Mouse (Mus musculus): ENCODE measurements around the gene Snip1. TPM values are rescaled to one million over a fixed set of nuclear protein-coding genes. Genes with fewer than 3 reads are reported as not detected.

Snip1 gene
- total and polyA plus RNA-seq, 3 experiments: 30.0 to 41.7 (median 36.5) TPM

DNA sequence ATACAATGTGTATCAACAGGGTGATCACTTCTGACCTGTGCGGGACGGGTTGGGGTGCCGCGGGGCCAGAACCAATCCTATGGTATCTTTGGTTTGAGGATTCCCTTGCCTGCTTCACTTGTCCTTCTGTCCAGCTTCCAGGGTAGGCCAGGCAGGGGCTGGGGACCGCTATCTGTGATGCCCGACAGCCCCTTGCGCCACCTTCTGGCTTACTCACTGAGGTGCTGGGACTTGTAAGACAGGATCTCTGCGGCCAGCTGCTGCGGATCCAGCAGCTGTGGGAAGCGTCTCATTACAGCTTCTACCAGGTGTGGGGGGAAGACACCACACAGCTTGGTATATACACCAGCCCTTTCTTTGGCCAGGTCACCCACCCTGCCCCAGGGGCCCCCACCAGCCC is 52.6 kb downstream of the Snip1 start:
- DNase-seq (ENCODE audit: low spot score) (no peak), ATAC-seq (ENCODE audit: extremely low read depth, insufficient number of reproducible peaks, low FRiP score, poor library complexity, severe bottlenecking) (no peak)
- no peaks in the 10 kb centered on the region for H3K27me3 ChIP-seq (ENCODE audit: insufficient read depth, low read length)
- no peaks in the 10 kb centered on the region for H3K9me3 ChIP-seq (replicated peaks)
- H3K36me3 ChIP-seq (replicated peaks): peaks cover 59% of the 10 kb centered on the region
- TF ChIP-seq CTCF (IDR thresholded peaks at IDR 0.05; ENCODE audit: low read depth, low read length) (no peak), POLR2AphosphoS5 (IDR thresholded peaks at IDR 0.05; ENCODE audit: insufficient replicate concordance, low read depth, low read length) (no peak), TAL1 (conservative IDR thresholded peaks at IDR 0.05; ENCODE audit: low read depth, low read length) (no peak), GATA1 (IDR thresholded peaks at IDR 0.05; ENCODE audit: borderline replicate concordance, low read length) (no peak), GATA2 (IDR thresholded peaks at IDR 0.05; ENCODE audit: borderline replicate concordance, low read depth, low read length) (no peak)
- H3K4me1 ChIP-seq (ENCODE audit: insufficient read depth, low read depth, low read length): peaks cover 55% of the 10 kb centered on the region
- H3K4me3 ChIP-seq (ENCODE audit: low read depth, low read length): no peak overlapping the region

- H3K36me3 ChIP-seq (replicated peaks): peaks cover 59% of the 10 kb centered on the region
- H3K4me1 ChIP-seq (ENCODE audit: insufficient read depth, low read depth, low read length): peaks cover 58% of the 10 kb centered on the region
- DNase-seq (ENCODE audit: low spot score): no peak
- H3K4me3 ChIP-seq (ENCODE audit: low read depth, low read length): no peak overlapping the region
- no peak for TF ChIP-seq POLR2AphosphoS5 (IDR thresholded peaks at IDR 0.05; ENCODE audit: insufficient replicate concordance, low read depth, low read length)
- no peak for TF ChIP-seq GATA1 (IDR thresholded peaks at IDR 0.05; ENCODE audit: borderline replicate concordance, low read length)
- TF ChIP-seq TAL1 (conservative IDR thresholded peaks at IDR 0.05; ENCODE audit: low read depth, low read length): no peak
- ATAC-seq (ENCODE audit: extremely low read depth, insufficient number of reproducible peaks, low FRiP score, poor library complexity, severe bottlenecking): no peak
- H3K9me3 ChIP-seq (replicated peaks): no peaks in the 10 kb centered on the region
- H3K27me3 ChIP-seq (ENCODE audit: insufficient read depth, low read length): no peaks in the 10 kb centered on the region
Measured at GRCm38 (mm10) chr4:125119721-125120120, 53.2 kb downstream of the Snip1 start.

DNA sequence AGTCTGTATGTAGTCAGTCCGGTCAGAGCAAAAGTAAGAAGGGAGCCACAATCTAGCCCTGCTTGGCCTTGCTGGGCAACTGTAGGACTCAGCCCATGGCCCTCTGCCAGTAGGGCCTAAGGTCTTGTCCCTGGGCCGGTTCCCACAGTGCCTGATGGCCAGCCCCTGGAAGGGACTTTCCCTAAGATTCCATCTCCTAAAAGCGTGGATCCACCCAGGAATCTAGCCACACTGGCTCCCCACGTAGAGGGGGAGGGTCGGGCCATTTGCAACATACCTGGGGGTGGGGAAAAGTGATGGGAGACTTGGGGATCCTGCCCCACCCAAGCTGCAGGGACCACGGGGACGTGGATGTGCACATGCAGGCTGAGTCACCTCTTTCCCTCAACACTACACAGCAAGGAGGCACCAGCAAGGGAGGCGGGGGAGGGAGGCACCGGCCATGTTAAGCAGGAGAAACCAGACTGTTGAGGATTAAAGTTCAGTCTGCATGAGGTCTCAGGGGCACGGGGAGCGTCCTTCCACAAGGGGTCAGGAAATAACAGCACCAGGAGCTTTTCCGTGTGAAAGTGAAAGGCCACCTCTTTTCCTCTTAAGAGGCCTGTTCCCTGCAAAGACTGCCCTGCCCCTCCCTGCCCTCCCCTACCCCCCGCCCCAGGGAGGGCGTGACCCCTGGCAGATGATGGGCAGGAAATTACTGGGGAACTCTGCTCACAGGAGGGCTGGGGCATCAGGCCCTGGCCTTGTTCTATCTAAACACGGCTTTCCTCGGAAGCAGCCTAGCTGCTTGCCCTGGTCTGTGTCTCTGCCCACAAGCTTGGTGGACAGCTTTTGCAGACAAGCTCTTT is 56.2 kb downstream of the Snip1 start:
- peak; percentile 59 for DNase-seq (ENCODE audit: low spot score)
- peak; percentile 29; the same call in 1 of the 2 replicates for ATAC-seq (ENCODE audit: extremely low read depth, insufficient number of reproducible peaks, low FRiP score, poor library complexity, severe bottlenecking)
- peak overlapping the region; percentile 58; the same call in 1 of the 2 replicates for H3K4me3 ChIP-seq (ENCODE audit: low read depth, low read length)

DNA sequence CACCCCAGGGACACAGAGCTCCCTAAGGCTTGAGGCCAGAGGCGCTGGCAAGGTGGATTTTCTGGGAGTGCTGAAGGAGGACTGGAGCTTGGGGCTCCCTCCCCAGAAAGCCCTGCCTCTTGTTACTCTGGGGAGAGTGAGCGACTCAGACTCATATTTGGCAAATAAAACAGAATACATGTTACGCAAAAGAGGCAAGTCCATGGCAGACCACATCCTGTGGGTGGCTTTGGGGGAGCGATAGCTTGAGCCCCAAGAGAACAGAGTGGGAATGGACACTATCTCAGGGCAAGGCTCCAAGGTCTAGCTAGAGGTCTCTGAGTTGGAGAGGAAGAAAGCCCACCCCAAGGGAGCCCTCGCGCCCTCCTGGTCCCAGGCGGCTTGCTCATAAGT is 56.8 kb downstream of the Snip1 start:
- no peak for DNase-seq (ENCODE audit: low spot score)
- no peaks in the 10 kb centered on the region for H3K9me3 ChIP-seq (replicated peaks)
- no peak for ATAC-seq (ENCODE audit: extremely low read depth, insufficient number of reproducible peaks, low FRiP score, poor library complexity, severe bottlenecking)
- H3K4me3 ChIP-seq (ENCODE audit: low read depth, low read length): no peak overlapping the region; the same call in 1 of the 2 replicates
- peaks cover 68% of the 10 kb centered on the region for H3K36me3 ChIP-seq (replicated peaks)
- TF ChIP-seq POLR2AphosphoS5 (IDR thresholded peaks at IDR 0.05; ENCODE audit: insufficient replicate concordance, low read depth, low read length) (no peak), CTCF (IDR thresholded peaks at IDR 0.05; ENCODE audit: low read depth, low read length) (no peak), GATA1 (IDR thresholded peaks at IDR 0.05; ENCODE audit: borderline replicate concordance, low read length) (no peak), TAL1 (conservative IDR thresholded peaks at IDR 0.05; ENCODE audit: low read depth, low read length) (no peak), GATA2 (IDR thresholded peaks at IDR 0.05; ENCODE audit: borderline replicate concordance, low read depth, low read length) (no peak)
- H3K27me3 ChIP-seq (ENCODE audit: insufficient read depth, low read length): peaks cover 5% of the 10 kb centered on the region; the same call in 1 of the 2 replicates
- peaks cover 53% of the 10 kb centered on the region for H3K4me1 ChIP-seq (ENCODE audit: insufficient read depth, low read depth, low read length)

More for the DNA sequence above, 56.2 kb downstream of the Snip1 start:
- H3K4me1 ChIP-seq (ENCODE audit: insufficient read depth, low read depth, low read length): peaks cover 53% of the 10 kb centered on the region
- no peaks in the 10 kb centered on the region for H3K9me3 ChIP-seq (replicated peaks)
- H3K36me3 ChIP-seq (replicated peaks): peaks cover 68% of the 10 kb centered on the region
- TF ChIP-seq GATA2 (IDR thresholded peaks at IDR 0.05; ENCODE audit: borderline replicate concordance, low read depth, low read length): no peak
- TF ChIP-seq GATA1 (IDR thresholded peaks at IDR 0.05; ENCODE audit: borderline replicate concordance, low read length): no peak
- no peak for TF ChIP-seq POLR2AphosphoS5 (IDR thresholded peaks at IDR 0.05; ENCODE audit: insufficient replicate concordance, low read depth, low read length)
- TF ChIP-seq CTCF (IDR thresholded peaks at IDR 0.05; ENCODE audit: low read depth, low read length): no peak
- no peak for TF ChIP-seq TAL1 (conservative IDR thresholded peaks at IDR 0.05; ENCODE audit: low read depth, low read length)
- H3K27me3 ChIP-seq (ENCODE audit: insufficient read depth, low read length): no peaks in the 10 kb centered on the region

Other genes with a start within 250 kb of the Snip1 start
- gene Yrdc, start 216.0 kb upstream of the Snip1 start, total RNA-seq (2014; fragmentation: Nextera tagmentation): 27.1 and 47.2 TPM in 2 replicates
- 29.2 and 33.5 TPM in 2 replicates for gene Yrdc, start 216.0 kb upstream of the Snip1 start, total RNA-seq (2017)
- gene Yrdc, start 216.0 kb upstream of the Snip1 start, polyA plus RNA-seq (2012): 14.1 and 17.8 TPM in 2 replicates
- 8.4 and 13.8 TPM in 2 replicates for gene 1110065P20Rik, start 215.5 kb upstream of the Snip1 start, total RNA-seq (2014; fragmentation: Nextera tagmentation)
- gene 1110065P20Rik, start 215.5 kb upstream of the Snip1 start, total RNA-seq (2017): 12.7 and 18.4 TPM in 2 replicates
- 25.6 and 32.1 TPM in 2 replicates for gene 1110065P20Rik, start 215.5 kb upstream of the Snip1 start, polyA plus RNA-seq (2012)
- not detected in 2 replicates for gene Maneal, start 204.5 kb upstream of the Snip1 start, total RNA-seq (2014; fragmentation: Nextera tagmentation)
- gene Maneal, start 204.5 kb upstream of the Snip1 start, total RNA-seq (2017): 0.06 and 0.33 TPM in 2 replicates
- not detected in 2 replicates for gene Maneal, start 204.5 kb upstream of the Snip1 start, polyA plus RNA-seq (2012)
- gene Epha10, start 185.8 kb upstream of the Snip1 start, total RNA-seq (2014; fragmentation: Nextera tagmentation): not detected in 2 replicates
- 0.16 TPM in 1 of 2 replicates, not detected in the other for gene Epha10, start 185.8 kb upstream of the Snip1 start, total RNA-seq (2017)
- not detected in 2 replicates for gene Epha10, start 185.8 kb upstream of the Snip1 start, polyA plus RNA-seq (2012)
- gene 9930104L06Rik, start 129.6 kb upstream of the Snip1 start, total RNA-seq (2014; fragmentation: Nextera tagmentation): 10.2 and 15.0 TPM in 2 replicates
- 12.2 and 16.9 TPM in 2 replicates for gene 9930104L06Rik, start 129.6 kb upstream of the Snip1 start, total RNA-seq (2017)
- 2.9 and 4.3 TPM in 2 replicates for gene 9930104L06Rik, start 129.6 kb upstream of the Snip1 start, polyA plus RNA-seq (2012)
- 102 and 129 TPM in 2 replicates for gene Cdca8, start 127.4 kb upstream of the Snip1 start, total RNA-seq (2014; fragmentation: Nextera tagmentation)
- 90.3 and 106 TPM in 2 replicates for gene Cdca8, start 127.4 kb upstream of the Snip1 start, total RNA-seq (2017)
- gene Cdca8, start 127.4 kb upstream of the Snip1 start, polyA plus RNA-seq (2012): 141 and 184 TPM in 2 replicates
- not detected in 2 replicates for gene Rspo1, start 80.2 kb upstream of the Snip1 start, total RNA-seq (2014; fragmentation: Nextera tagmentation)
- gene Rspo1, start 80.2 kb upstream of the Snip1 start, total RNA-seq (2017): not detected in 2 replicates
- not detected in 2 replicates for gene Rspo1, start 80.2 kb upstream of the Snip1 start, polyA plus RNA-seq (2012)
- gene Gnl2, start 50.1 kb upstream of the Snip1 start, total RNA-seq (2014; fragmentation: Nextera tagmentation): 176 and 187 TPM in 2 replicates
- 165 and 200 TPM in 2 replicates for gene Gnl2, start 50.1 kb upstream of the Snip1 start, total RNA-seq (2017)
- gene Gnl2, start 50.1 kb upstream of the Snip1 start, polyA plus RNA-seq (2012): 110 and 111 TPM in 2 replicates
- gene Dnali1, start 969 bp upstream of the Snip1 start, total RNA-seq (2014; fragmentation: Nextera tagmentation): not detected in 2 replicates
- gene Dnali1, start 969 bp upstream of the Snip1 start, total RNA-seq (2017): 0.11 TPM in 1 of 2 replicates, not detected in the other
- gene Dnali1, start 969 bp upstream of the Snip1 start, polyA plus RNA-seq (2012): 0.02 TPM in 2 replicates
- gene Meaf6, start 18.5 kb downstream of the Snip1 start, total RNA-seq (2014; fragmentation: Nextera tagmentation): 50.7 and 54.2 TPM in 2 replicates
- gene Meaf6, start 18.5 kb downstream of the Snip1 start, total RNA-seq (2017): 31.8 and 43.4 TPM in 2 replicates
- gene Meaf6, start 18.5 kb downstream of the Snip1 start, polyA plus RNA-seq (2012): 75.0 and 79.4 TPM in 2 replicates
- 2.4 and 3.8 TPM in 2 replicates for gene Zc3h12a, start 61.2 kb downstream of the Snip1 start, total RNA-seq (2014; fragmentation: Nextera tagmentation)
- gene Zc3h12a, start 61.2 kb downstream of the Snip1 start, total RNA-seq (2017): 1.0 and 1.6 TPM in 2 replicates
- gene Zc3h12a, start 61.2 kb downstream of the Snip1 start, polyA plus RNA-seq (2012): 1.1 and 1.2 TPM in 2 replicates

All from G1E (cell line).